Mouse (Mus musculus) liver, adult (tissue): ENCODE data around the gene Usp13.

Source experiments
- GATA4 ChIP-seq: IDR thresholded peaks from 2 replicates; pipeline ENCODE4 v1.6.1; 2014; ENCODE audit warnings: mild to moderate bottlenecking, low read length; ENCODE audit not compliant: insufficient replicate concordance

Gene Usp13

GRCm38 (mm10) chr3:32817357-32818326, at the start of gene Usp13:
Gene Usp13, plus strand, starts transcription at chr3:32817546.
- no peak for TF ChIP-seq GATA4

GRCm38 (mm10) chr3:32770781-32771180, 46.6 kb upstream of the Usp13 start:
- TF ChIP-seq GATA4, result no peak

- TF ChIP-seq GATA4, result no peak
Observed at GRCm38 (mm10) chr3:32817001-32817356, 367 bp upstream of the Usp13 start.

DNA sequence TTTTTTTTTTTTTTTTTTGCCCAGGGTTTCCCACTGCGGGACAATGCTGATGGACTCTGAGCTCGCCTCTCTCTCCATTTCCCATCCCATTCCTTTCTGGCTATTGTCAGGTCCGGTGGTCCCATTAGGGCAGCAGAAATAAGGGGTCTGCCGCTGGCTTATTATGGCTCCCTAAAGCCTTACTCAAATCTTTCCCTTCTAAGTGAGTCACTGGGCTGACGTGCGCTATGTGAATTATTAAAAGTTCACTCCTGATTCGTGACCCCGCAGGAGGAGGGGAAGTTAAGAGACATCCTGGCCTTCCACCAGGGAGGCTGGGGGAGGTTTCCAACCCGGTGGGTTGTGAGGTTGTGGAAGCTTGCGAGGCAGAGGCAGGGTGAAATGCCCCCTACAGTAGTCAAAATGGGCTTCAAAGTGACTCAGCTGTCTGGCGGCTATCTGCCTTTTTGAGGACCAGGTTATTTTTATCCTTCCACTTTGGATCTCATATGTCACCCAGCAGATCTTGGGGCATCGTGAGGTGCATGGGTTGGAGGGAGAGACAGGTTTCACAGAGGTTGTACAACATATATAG, 1.1 kb downstream of the Usp13 start:
- TF ChIP-seq GATA4, result no peak

DNA sequence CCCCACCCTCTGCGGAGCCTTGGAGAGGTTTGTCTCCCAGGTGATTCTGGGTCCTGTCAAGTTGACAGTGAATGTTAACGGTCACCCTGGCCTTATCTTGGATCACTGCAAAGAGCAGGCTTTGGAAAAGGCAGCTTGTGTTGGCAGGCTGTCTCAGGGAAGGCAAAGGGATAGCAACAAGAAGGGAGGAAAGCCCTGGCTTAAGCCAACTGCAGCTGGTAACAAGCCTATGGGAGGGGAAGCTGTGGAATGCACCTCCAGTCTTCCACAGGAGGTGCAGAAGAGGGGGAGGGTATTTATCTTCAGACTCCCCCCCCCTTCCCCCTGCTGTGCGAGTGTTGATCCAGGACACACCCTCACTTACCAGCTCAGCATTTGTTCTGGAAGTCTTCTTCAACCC, 5.3 kb downstream of the Usp13 start:
- TF ChIP-seq GATA4, result no peak

- no peak for TF ChIP-seq GATA4
Observed at GRCm38 (mm10) chr3:32824923-32825322, 7.6 kb downstream of the Usp13 start.

GRCm38 (mm10) chr3:32825964-32826479, 8.7 kb downstream of the Usp13 start:
- no peak for TF ChIP-seq GATA4

DNA sequence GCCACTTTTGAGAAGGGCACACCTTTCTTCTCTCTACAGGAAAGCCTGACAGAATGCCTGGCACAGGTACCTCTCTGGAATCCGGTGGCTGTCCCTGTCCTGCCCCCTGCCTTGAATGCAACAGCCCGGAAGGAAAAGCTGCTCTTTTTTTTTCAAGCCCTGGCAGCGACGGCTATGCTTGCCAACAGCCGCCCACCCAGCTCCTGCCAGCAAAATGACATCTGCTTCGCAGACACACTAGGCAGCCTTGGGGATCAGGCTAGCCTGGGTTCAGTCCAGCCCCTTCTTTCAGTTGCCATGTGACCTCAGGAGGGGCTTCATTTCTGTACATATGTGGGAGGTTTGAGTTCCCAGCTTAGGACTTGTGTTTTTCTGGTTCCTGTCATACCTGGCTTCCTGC, 9.4 kb downstream of the Usp13 start:
- TF ChIP-seq GATA4, result no peak

DNA sequence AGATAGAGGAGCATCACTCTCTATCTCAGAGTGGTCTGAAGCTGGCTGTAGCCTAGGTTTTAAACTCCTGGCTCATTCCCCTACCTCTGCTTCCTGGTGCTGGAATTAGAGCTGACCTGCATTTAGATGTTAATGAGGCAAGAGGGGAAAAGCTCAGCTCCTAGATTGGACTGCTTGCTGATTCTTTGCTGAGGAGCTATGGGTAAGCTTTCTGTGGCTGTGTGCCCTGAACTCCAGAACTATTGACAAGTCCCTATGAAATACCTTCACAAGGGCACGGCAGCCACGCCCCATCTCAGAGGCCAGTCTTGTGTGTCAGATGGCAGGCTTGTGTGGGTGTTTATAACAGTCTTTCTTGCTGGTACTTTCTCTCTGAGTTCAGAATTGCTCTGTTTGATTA, 16.5 kb downstream of the Usp13 start:
- no peak for TF ChIP-seq GATA4

DNA sequence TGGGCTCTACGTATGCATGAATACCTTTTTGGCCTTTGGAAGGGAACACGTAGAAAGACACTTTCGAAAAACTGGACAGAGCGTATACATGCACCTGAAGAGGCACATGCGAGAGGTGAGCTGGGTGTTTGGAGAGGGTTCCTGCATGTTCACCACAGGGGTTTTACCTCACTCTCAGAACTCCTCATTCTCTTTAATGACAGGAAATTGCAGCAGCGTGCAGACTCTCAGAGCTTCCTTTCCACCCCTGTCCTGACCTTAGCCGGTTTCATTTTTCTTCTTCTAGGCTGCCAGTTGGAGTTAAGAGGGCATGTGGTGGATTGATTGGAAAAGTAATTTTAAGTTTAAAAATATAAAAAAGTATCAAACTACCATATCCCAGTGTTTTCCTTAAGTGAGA, 20.5 kb downstream of the Usp13 start:
- no peak for TF ChIP-seq GATA4

- no peak for TF ChIP-seq GATA4
Observed at GRCm38 (mm10) chr3:32856362-32857107, 39.2 kb downstream of the Usp13 start.

DNA sequence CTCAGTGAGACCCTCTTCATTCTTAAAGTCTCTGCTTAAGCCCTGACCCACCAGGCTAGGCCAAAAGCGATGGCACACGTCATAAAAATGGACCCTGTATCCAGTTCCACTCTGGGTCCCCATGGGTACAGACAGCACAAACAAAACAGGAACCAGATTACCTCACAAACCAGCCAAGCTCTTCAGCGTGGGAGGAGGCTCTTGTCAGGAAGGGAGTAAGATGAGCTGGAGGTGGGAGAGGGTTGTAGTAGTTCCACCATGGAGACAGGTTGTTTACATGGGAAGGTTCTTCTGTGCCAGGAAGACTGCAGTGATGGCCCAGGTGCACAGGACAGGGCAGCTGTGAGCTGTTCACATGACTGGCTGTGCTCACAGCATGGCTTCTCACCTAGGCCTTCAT, 53.7 kb downstream of the Usp13 start:
- no peak for TF ChIP-seq GATA4

DNA sequence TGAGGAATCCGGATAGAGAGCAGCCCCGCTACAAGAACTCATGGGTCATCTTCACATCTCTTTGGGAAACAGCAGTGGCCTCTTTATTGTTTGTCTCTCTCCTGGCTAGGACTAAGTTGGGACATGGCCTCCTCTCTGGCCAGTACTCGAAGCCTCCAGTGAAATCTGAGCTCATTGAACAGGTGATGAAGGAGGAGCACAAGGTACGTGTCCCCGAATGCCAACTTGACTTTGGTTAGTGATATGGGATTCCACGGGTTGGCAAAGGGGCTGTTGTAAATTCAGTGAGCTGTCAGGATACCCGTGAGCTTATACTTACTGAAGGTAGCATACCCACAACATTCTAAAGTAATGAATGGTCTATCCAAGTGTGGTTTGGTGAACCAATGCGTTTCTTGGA, 69.0 kb downstream of the Usp13 start:
- no peak for TF ChIP-seq GATA4

DNA sequence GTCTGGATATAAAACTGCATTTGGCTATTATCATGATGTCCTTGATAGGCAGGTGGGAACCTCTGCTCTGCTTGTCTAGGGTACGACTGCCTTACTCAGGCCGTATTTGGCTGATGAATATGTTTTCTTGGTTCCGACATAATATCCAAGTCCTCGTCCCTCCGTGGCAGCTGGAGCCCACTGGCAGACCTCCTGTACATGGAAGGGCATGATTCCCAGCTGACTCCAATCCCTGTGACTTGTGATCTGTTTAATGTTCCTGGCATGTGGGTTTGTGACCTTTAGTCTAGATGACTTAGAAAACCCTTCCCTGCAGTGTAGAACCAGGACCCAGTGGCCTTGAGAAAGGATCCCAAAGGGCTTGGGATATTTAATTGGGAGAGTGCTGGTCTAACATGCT, 71.5 kb downstream of the Usp13 start:
- TF ChIP-seq GATA4, result no peak

- TF ChIP-seq GATA4, result no peak
Observed at GRCm38 (mm10) chr3:32890174-32890573, 72.8 kb downstream of the Usp13 start.

DNA sequence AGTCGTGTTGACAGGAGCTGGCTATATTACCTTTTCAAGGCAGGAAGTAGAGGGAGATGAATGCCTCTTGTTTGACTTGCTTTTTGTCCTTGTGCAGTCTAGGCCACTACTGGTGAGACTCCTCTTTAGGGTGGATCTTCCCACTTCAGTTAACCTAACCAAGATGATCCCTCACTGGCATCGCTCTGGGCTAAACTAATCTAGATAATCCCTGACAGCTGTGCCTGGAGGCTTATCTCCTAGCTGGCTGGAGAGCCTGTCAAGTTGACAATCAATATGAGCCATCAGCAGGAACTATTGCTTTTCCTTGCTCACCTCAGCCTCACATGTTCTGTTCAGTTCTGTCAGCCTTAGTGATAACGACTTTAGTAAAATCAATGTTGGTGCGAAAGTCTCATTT, 86.1 kb downstream of the Usp13 start:
- TF ChIP-seq GATA4, result no peak

DNA sequence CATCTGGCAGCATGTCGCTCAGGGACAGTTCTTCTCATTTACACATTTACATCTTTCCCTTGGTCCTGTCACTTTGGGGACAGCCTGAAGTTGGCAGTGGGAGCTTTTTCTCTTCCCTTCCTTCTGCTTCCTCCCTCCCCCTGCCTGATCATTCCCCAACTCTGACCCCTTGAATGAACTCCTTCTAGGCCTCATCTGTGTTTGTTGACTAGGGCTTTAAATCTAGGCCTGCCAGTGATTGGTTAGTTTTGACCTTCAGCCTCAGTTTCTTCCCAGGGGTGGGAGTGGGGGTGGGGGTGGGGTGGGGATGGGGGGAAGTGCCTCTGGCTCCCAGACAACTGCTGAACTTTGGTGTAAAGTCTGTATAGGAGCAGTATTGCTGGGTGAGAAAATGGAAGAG, 87.3 kb downstream of the Usp13 start:
- no peak for TF ChIP-seq GATA4
